Mouse (Mus musculus) hindbrain, embryonic 12.5 days (tissue): ENCODE results near the gene B230118H07Rik. TPM values are rescaled to one million over a fixed set of nuclear protein-coding genes. Genes with fewer than 3 reads are reported as not detected.

Experiments used
- ATAC-seq: fragments of 200-750 bp; cut with Nextera tagmentation; 2 replicates; pipeline ENCODE4 v1.8.0; 2017; ENCODE audit warnings: moderate TSS enrichment; ENCODE audit not compliant: low FRiP score
- H3K27ac ChIP-seq: fragments of 300-500 bp; sonication (generic); 2 replicates; pipeline ENCODE4 v1.5.1; 2016; ENCODE audit warnings: mild to moderate bottlenecking
- H3K27me3 ChIP-seq: fragments of 300-500 bp; sonication (generic); 2 replicates; pipeline ENCODE4 v1.6.1; 2016; ENCODE audit warnings: mild to moderate bottlenecking
- H3K36me3 ChIP-seq: fragments of 300-500 bp; sonication (generic); 2 replicates; pipeline ENCODE4 v1.6.1; 2016; ENCODE audit warnings: mild to moderate bottlenecking
- H3K4me1 ChIP-seq: fragments of 300-500 bp; sonication (generic); 2 replicates; pipeline ENCODE4 v1.6.1; 2016
- H3K4me2 ChIP-seq: fragments of 300-500 bp; sonication (generic); replicated peaks from 2 replicates; pipeline ENCODE4 v1.6.1; 2016; ENCODE audit warnings: mild to moderate bottlenecking
- H3K4me3 ChIP-seq: fragments of 300-500 bp; sonication (generic); 2 replicates; pipeline ENCODE4 v1.5.1; 2016; ENCODE audit warnings: mild to moderate bottlenecking
- H3K9ac ChIP-seq: fragments of 300-500 bp; sonication (generic); 2 replicates; pipeline ENCODE4 v1.6.1; 2016; ENCODE audit warnings: mild to moderate bottlenecking, moderate library complexity
- H3K9me3 ChIP-seq: fragments of 300-500 bp; sonication (generic); replicated peaks from 2 replicates; pipeline ENCODE4 v1.6.1; 2016; ENCODE audit warnings: mild to moderate bottlenecking
- WGBS: fragments of 180-500 bp; shearing (Covaris S2); methylation state at CpG from one replicate; pipeline ENCODE4 v1.1.7; 2016; 5-methylcytosine and 5-hydroxymethylcytosine counted together
- polyA plus RNA-seq: library from polyadenylated mRNA; unstranded; fragments of >200 nt; fragmentation: Nextera tagmentation; extraction: Ambion mirVana; gene quantifications from 2 replicates; pipeline ENCODE4 v1.2.1, GENCODE M21; 2016

The B230118H07Rik gene
- polyA plus RNA-seq, 1 experiment from 2014 or later, result 57.7 TPM

- Histone ChIP-seq H3K4me2 (no peak overlapping the region), H3K4me3 (no peak overlapping the region), H3K27ac (no peak overlapping the region), H3K9ac (no peak overlapping the region), H3K9me3 (no peaks in the 10 kb centered on the region), H3K4me1 (peaks cover 11% of the 10 kb centered on the region; the same call in 1 of the 2 replicates), H3K36me3 (no peaks in the 10 kb centered on the region), H3K27me3 (no peaks in the 10 kb centered on the region)
- WGBS, result 38% methylated on average over 8 of the region's 8 CpGs
- no peak for ATAC-seq
Observed at GRCm38 (mm10) chr2:101600703-101601102, 48.6 kb downstream of the B230118H07Rik start.

DNA sequence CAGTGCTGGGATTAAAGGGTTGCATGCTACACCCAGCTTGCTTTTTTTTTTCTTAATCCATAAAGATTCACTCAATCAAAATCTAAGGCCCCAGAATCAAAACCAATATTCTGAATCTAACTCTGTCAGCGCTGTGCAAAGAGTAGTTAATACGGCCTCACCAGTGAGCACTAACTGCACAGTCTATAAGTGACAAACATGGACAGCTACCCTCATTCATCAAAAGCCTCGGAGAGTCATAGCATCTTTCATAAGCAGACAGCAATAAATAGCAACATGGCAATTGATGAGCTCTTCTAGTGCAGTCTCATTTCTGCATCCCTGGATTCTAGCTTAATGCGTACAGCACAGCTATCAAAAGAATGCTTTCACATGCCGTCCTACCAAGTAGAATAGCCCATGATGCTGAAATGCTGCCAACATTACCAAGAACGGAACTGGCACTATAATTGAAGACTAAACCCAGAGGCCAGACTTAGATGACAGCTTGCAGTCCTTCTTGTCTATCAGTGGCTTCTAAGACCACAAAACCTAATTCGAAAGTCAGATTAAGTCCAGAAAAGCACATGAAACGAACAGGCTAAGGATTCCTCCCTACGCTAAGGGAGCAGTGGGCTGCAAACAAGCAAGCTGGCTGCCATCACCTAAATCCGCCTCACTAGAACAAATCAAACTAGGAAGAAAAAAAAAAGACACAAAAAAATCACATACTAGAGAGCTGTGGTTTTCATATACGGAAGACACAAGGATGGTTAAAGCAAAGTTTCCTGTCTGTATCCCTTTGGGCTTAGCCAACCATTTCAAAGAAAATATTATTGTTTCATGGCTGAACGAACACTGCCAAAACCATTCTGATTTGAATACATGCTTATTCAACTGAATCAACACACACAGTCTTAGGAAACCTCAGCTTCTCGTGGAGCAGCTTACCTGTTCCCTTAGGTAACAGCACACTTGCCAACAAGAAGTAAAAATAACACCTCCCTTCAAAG, 50.8 kb downstream of the B230118H07Rik start:
- 61% methylated on average over 13 of the region's 13 CpGs for WGBS
- H3K9me3 ChIP-seq, result no peaks in the 10 kb centered on the region
- H3K9ac ChIP-seq, result no peak overlapping the region
- H3K27me3 ChIP-seq, result no peaks in the 10 kb centered on the region
- no peaks in the 10 kb centered on the region for H3K36me3 ChIP-seq
- H3K4me2 ChIP-seq, result no peak overlapping the region
- H3K4me3 ChIP-seq, result no peak overlapping the region
- peak overlapping the region; percentile 60 for H3K27ac ChIP-seq
- ATAC-seq, result peak; percentile 27; the same call in 1 of the 2 replicates
- H3K4me1 ChIP-seq, result peaks cover 11% of the 10 kb centered on the region; the same call in 1 of the 2 replicates

- peaks cover 22% of the 10 kb centered on the region for H3K4me1 ChIP-seq
- H3K9ac ChIP-seq, result no peak overlapping the region
- H3K9me3 ChIP-seq, result no peaks in the 10 kb centered on the region
- H3K36me3 ChIP-seq, result no peaks in the 10 kb centered on the region
- H3K4me3 ChIP-seq, result no peak overlapping the region
- no peaks in the 10 kb centered on the region for H3K27me3 ChIP-seq
- no peak overlapping the region for H3K4me2 ChIP-seq
- H3K27ac ChIP-seq, result no peak overlapping the region
- no peak for ATAC-seq
Observed at GRCm38 (mm10) chr2:101597186-101597585, 52.1 kb downstream of the B230118H07Rik start.

- Histone ChIP-seq H3K4me2 (no peak overlapping the region), H3K9me3 (no peaks in the 10 kb centered on the region), H3K27me3 (no peaks in the 10 kb centered on the region), H3K9ac (no peak overlapping the region), H3K4me3 (no peak overlapping the region), H3K4me1 (peaks cover 35% of the 10 kb centered on the region), H3K36me3 (no peaks in the 10 kb centered on the region), H3K27ac (no peak overlapping the region)
- no peak for ATAC-seq
- WGBS, result 82% methylated on average over 5 of the region's 5 CpGs
Observed at GRCm38 (mm10) chr2:101594681-101595080, 54.7 kb downstream of the B230118H07Rik start.

- Histone ChIP-seq H3K36me3 (no peaks in the 10 kb centered on the region), H3K27me3 (no peaks in the 10 kb centered on the region), H3K4me3 (no peak overlapping the region), H3K9me3 (no peaks in the 10 kb centered on the region), H3K27ac (peak overlapping the region; percentile 62), H3K4me2 (no peak overlapping the region), H3K9ac (no peak overlapping the region), H3K4me1 (peaks cover 25% of the 10 kb centered on the region)
- ATAC-seq, result peak; percentile 65
- 56% methylated on average over 8 of the region's 8 CpGs for WGBS
Observed at GRCm38 (mm10) chr2:101592886-101593285, 56.4 kb downstream of the B230118H07Rik start.

GRCm38 (mm10) chr2:101592023-101592841, 57.1 kb downstream of the B230118H07Rik start:
- Histone ChIP-seq H3K36me3 (no peaks in the 10 kb centered on the region), H3K4me1 (peaks cover 25% of the 10 kb centered on the region), H3K27ac (peak overlapping the region; percentile 62), H3K9ac (no peak overlapping the region), H3K27me3 (no peaks in the 10 kb centered on the region), H3K9me3 (no peaks in the 10 kb centered on the region), H3K4me2 (no peak overlapping the region), H3K4me3 (no peak overlapping the region)
- WGBS, result 32% methylated on average over 10 of the region's 10 CpGs
- peak; percentile 88 for ATAC-seq

GRCm38 (mm10) chr2:101591356-101591755, 58.0 kb downstream of the B230118H07Rik start:
- 71% methylated on average over 8 of the region's 8 CpGs for WGBS
- H3K4me2 ChIP-seq, result no peak overlapping the region
- H3K4me1 ChIP-seq, result peaks cover 25% of the 10 kb centered on the region
- no peak overlapping the region for H3K9ac ChIP-seq
- H3K9me3 ChIP-seq, result no peaks in the 10 kb centered on the region
- no peak for ATAC-seq
- no peaks in the 10 kb centered on the region for H3K36me3 ChIP-seq
- no peak overlapping the region for H3K4me3 ChIP-seq
- H3K27me3 ChIP-seq, result no peaks in the 10 kb centered on the region
- no peak overlapping the region for H3K27ac ChIP-seq

DNA sequence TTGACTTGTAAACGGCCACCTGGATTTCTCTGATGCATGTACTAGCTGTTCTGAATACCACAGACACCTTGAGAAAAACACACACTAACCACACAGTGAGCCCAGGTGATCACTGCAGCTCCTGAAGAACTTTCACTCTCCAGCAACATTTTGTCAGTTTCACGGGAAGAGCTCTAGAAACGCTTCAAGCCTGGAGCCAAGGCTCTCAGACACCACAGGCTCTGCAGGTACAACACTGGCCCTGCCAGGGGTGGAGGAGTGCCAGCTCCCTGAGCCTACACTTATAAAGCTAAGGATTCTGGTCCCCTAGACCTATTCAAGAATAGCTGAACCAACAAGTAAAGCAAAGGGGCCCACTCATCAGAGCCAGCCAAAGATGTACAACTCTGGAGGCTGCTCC, 67.9 kb downstream of the B230118H07Rik start:
- Histone ChIP-seq H3K36me3 (peaks cover 3% of the 10 kb centered on the region; the same call in 1 of the 2 replicates), H3K4me1 (no peaks in the 10 kb centered on the region), H3K4me2 (no peak overlapping the region), H3K9ac (no peak overlapping the region), H3K9me3 (no peaks in the 10 kb centered on the region), H3K4me3 (no peak overlapping the region), H3K27me3 (no peaks in the 10 kb centered on the region), H3K27ac (no peak overlapping the region)
- WGBS, result 93% methylated on average over 3 of the region's 3 CpGs
- ATAC-seq, result no peak

DNA sequence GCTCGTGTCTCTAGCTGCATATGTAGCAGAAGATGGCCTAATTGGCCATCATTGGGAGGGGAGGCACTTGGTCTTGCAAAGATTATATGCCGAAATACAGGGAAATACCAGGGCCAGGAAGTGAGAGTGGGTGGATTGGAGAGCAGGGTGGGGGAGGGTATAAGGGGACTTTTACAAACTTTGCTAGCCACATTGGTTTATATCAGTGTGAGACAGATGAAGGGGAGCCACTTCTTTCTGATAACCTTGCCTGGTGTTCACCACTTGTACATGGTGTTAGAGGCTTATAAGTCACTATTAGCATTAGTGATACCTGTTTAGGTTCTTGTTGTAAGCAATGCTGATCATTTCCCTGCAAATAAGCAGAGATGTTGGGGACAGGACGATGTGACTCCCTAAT, 68.4 kb downstream of the B230118H07Rik start:
- H3K4me2 ChIP-seq, result no peak overlapping the region
- WGBS, result 82% methylated on average over 3 of the region's 3 CpGs
- no peaks in the 10 kb centered on the region for H3K4me1 ChIP-seq
- peaks cover 3% of the 10 kb centered on the region; the same call in 1 of the 2 replicates for H3K36me3 ChIP-seq
- no peak overlapping the region for H3K9ac ChIP-seq
- H3K9me3 ChIP-seq, result no peaks in the 10 kb centered on the region
- no peak for ATAC-seq
- no peak overlapping the region for H3K4me3 ChIP-seq
- H3K27me3 ChIP-seq, result no peaks in the 10 kb centered on the region
- no peak overlapping the region for H3K27ac ChIP-seq

GRCm38 (mm10) chr2:101580428-101580827, 68.9 kb downstream of the B230118H07Rik start:
- H3K27ac ChIP-seq, result no peak overlapping the region
- ATAC-seq, result no peak
- no peak overlapping the region for H3K4me2 ChIP-seq
- H3K36me3 ChIP-seq, result peaks cover 3% of the 10 kb centered on the region; the same call in 1 of the 2 replicates
- no peak overlapping the region for H3K9ac ChIP-seq
- no peak overlapping the region for H3K4me3 ChIP-seq
- H3K4me1 ChIP-seq, result no peaks in the 10 kb centered on the region
- 80% methylated on average over 1 of the region's 1 CpGs for WGBS
- no peaks in the 10 kb centered on the region for H3K9me3 ChIP-seq
- H3K27me3 ChIP-seq, result no peaks in the 10 kb centered on the region

- H3K27me3 ChIP-seq, result no peaks in the 10 kb centered on the region
Observed at GRCm38 (mm10) chr2:101580027-101580426, 69.3 kb downstream of the B230118H07Rik start.

DNA sequence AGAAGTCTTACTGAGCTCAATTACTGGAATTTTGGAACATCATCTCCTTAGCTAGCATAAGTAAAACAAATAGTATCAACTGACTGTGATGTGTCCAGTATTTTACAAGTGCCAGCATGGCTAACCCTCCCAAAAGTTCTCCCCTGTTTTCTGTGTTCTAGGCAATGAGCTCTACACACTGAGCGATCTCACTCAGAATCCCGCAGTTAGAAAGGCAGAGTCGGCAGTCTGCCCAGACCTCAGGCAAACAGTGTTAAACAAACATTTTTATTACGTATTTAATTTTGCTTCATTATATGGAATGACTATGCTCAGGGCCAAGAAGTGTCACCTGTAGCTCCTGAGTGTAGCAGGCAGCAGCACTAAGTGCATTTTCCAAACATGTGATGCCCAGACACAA, 72.1 kb downstream of the B230118H07Rik start:
- no peak overlapping the region for H3K4me2 ChIP-seq
- ATAC-seq, result no peak
- no peaks in the 10 kb centered on the region for H3K27me3 ChIP-seq
- no peak overlapping the region for H3K4me3 ChIP-seq
- 86% methylated on average over 4 of the region's 4 CpGs for WGBS
- no peak overlapping the region for H3K9ac ChIP-seq
- no peaks in the 10 kb centered on the region for H3K36me3 ChIP-seq
- H3K27ac ChIP-seq, result no peak overlapping the region
- H3K4me1 ChIP-seq, result no peaks in the 10 kb centered on the region
- H3K9me3 ChIP-seq, result no peaks in the 10 kb centered on the region

More at GRCm38 (mm10) chr2:101580027-101580426, 69.3 kb downstream of the B230118H07Rik start:
- 82% methylated on average over 2 of the region's 2 CpGs for WGBS
- Histone ChIP-seq H3K4me2 (no peak overlapping the region), H3K4me3 (no peak overlapping the region), H3K36me3 (peaks cover 3% of the 10 kb centered on the region; the same call in 1 of the 2 replicates), H3K9ac (no peak overlapping the region), H3K4me1 (no peaks in the 10 kb centered on the region), H3K27ac (no peak overlapping the region), H3K9me3 (no peaks in the 10 kb centered on the region)
- no peak for ATAC-seq
